Mouse (Mus musculus): ENCODE data around the gene Nmnat3. TPM values are rescaled to one million over a fixed set of nuclear protein-coding genes. Genes with fewer than 3 reads are reported as not detected.

Nmnat3 gene
- polyA plus RNA-seq, 1 experiment from 2014 or later, result 3.0 TPM

DNA sequence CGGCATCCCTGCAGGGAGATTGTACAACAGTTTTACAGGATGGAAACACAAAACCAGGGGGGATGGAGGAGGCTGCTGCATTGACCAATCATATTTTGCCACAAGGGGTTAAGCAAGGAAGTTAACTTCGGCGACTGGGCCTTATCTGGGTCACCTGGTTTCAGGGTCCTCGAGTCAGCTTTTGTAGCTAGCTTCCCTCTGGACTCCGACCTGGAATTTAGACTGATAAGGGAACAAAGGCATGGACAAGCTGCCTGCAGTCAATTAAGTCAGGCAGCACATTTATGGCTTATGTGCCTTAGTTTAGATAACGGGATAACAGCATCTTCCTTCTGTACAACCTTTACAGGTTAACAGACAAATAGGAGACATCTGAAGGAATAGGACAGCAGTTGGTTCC is 65.1 kb downstream of the Nmnat3 start:
- no peaks in the 10 kb centered on the region for H3K27me3 ChIP-seq (ENCODE audit: control insufficient read depth, insufficient read depth, low read length)
- no peak overlapping the region for H3K4me2 ChIP-seq (ENCODE audit: low read depth, low read length)
- H3K4me1 ChIP-seq (ENCODE audit: control insufficient read depth, insufficient read depth, low read length), result no peaks in the 10 kb centered on the region
- H3K9me3 ChIP-seq (replicated peaks; ENCODE audit: control insufficient read depth, low read length), result no peaks in the 10 kb centered on the region
- H3K36me3 ChIP-seq (replicated peaks; ENCODE audit: control insufficient read depth, insufficient read depth, low read depth, low read length), result no peaks in the 10 kb centered on the region
- no peak overlapping the region for H3K4me3 ChIP-seq (ENCODE audit: low read depth, low read length)
- 83% methylated on average over 6 of the region's 6 CpGs for WGBS
- ATAC-seq (replicated peaks; ENCODE audit: insufficient number of reproducible peaks, low FRiP score, low TSS enrichment, low read depth) (no peak), DNase-seq (ENCODE audit: low spot score) (no peak)
- H3K27ac ChIP-seq (replicated peaks; ENCODE audit: low read depth, low read length), result no peak overlapping the region
- no peak overlapping the region for H3K9ac ChIP-seq (replicated peaks; ENCODE audit: low read length)

DNA sequence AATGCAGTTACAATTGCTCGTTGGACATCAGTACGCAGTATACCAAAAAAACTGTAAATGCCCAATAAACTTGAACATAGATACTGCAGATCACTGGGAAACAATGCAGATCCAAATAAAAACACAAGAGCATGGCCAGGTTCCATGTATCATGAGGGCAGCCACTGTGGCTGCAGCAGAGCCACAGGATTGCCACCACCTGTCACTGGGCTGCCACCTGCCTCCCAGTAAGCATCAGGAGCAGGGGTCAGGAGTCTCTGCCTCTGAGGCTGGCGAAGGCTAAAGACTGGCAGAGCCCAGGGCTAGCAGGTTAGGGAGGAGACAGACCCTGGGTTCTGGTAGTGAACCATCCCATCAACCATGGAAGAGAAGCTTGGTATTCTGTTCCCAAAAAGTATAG is 67.7 kb downstream of the Nmnat3 start:
- H3K9ac ChIP-seq (replicated peaks; ENCODE audit: low read length), result no peak overlapping the region
- no peak for ATAC-seq (replicated peaks; ENCODE audit: insufficient number of reproducible peaks, low FRiP score, low TSS enrichment, low read depth)
- H3K4me1 ChIP-seq (ENCODE audit: control insufficient read depth, insufficient read depth, low read length), result no peaks in the 10 kb centered on the region
- H3K4me2 ChIP-seq (ENCODE audit: low read depth, low read length), result no peak overlapping the region
- 83% methylated on average over 3 of the region's 3 CpGs for WGBS
- H3K27me3 ChIP-seq (ENCODE audit: control insufficient read depth, insufficient read depth, low read length), result no peaks in the 10 kb centered on the region
- no peaks in the 10 kb centered on the region for H3K9me3 ChIP-seq (replicated peaks; ENCODE audit: control insufficient read depth, low read length)
- no peak overlapping the region for H3K4me3 ChIP-seq (ENCODE audit: low read depth, low read length)
- no peak for DNase-seq (ENCODE audit: low spot score)
- H3K27ac ChIP-seq (replicated peaks; ENCODE audit: low read depth, low read length), result no peak overlapping the region
- H3K36me3 ChIP-seq (replicated peaks; ENCODE audit: control insufficient read depth, insufficient read depth, low read depth, low read length), result no peaks in the 10 kb centered on the region

DNA sequence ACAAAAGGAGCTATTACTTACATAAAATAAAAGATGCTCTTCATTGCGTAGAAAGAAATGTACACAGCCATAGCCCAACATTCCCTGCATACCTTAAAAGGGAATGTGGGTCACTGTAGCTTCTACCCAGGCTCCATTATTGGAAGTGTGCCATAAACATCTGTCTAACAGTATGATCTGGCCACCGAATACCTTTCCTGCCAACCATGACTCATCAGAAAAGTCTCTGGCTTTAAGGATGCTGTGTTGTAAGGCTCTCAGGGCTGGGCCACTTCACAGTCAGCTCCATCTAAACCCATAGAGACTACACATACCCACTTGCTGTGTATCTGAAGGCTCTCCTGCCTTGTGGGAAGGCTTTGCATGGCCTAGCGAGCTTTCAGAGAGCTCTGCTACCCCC is 73.8 kb downstream of the Nmnat3 start:
- no peak overlapping the region for H3K9ac ChIP-seq (replicated peaks; ENCODE audit: low read length)
- no peaks in the 10 kb centered on the region for H3K36me3 ChIP-seq (replicated peaks; ENCODE audit: control insufficient read depth, insufficient read depth, low read depth, low read length)
- no peaks in the 10 kb centered on the region for H3K27me3 ChIP-seq (ENCODE audit: control insufficient read depth, insufficient read depth, low read length)
- WGBS, result 80% methylated on average over 3 of the region's 3 CpGs
- no peak overlapping the region for H3K27ac ChIP-seq (replicated peaks; ENCODE audit: low read depth, low read length)
- no peaks in the 10 kb centered on the region for H3K9me3 ChIP-seq (replicated peaks; ENCODE audit: control insufficient read depth, low read length)
- ATAC-seq (replicated peaks; ENCODE audit: insufficient number of reproducible peaks, low FRiP score, low TSS enrichment, low read depth), result no peak
- no peaks in the 10 kb centered on the region for H3K4me1 ChIP-seq (ENCODE audit: control insufficient read depth, insufficient read depth, low read length)
- no peak for DNase-seq (ENCODE audit: low spot score)
- H3K4me3 ChIP-seq (ENCODE audit: low read depth, low read length), result no peak overlapping the region
- H3K4me2 ChIP-seq (ENCODE audit: low read depth, low read length), result no peak overlapping the region

- Histone ChIP-seq H3K36me3 (replicated peaks; ENCODE audit: control insufficient read depth, insufficient read depth, low read depth, low read length) (no peaks in the 10 kb centered on the region), H3K4me3 (ENCODE audit: low read depth, low read length) (no peak overlapping the region), H3K9ac (replicated peaks; ENCODE audit: low read length) (no peak overlapping the region), H3K4me1 (ENCODE audit: control insufficient read depth, insufficient read depth, low read length) (no peaks in the 10 kb centered on the region), H3K9me3 (replicated peaks; ENCODE audit: control insufficient read depth, low read length) (no peaks in the 10 kb centered on the region), H3K4me2 (ENCODE audit: low read depth, low read length) (no peak overlapping the region), H3K27me3 (ENCODE audit: control insufficient read depth, insufficient read depth, low read length) (no peaks in the 10 kb centered on the region), H3K27ac (replicated peaks; ENCODE audit: low read depth, low read length) (no peak overlapping the region)
- no peak for DNase-seq (ENCODE audit: low spot score)
- no peak for ATAC-seq (replicated peaks; ENCODE audit: insufficient number of reproducible peaks, low FRiP score, low TSS enrichment, low read depth)
- 88% methylated on average over 8 of the region's 8 CpGs for WGBS
These were observed 78.8 kb downstream of the Nmnat3 start for GRCm38 (mm10) chr9:98366075-98366474.

GRCm38 (mm10) chr9:98367333-98367962 is 80.2 kb downstream of the Nmnat3 start:
- Histone ChIP-seq H3K27me3 (ENCODE audit: control insufficient read depth, insufficient read depth, low read length) (no peaks in the 10 kb centered on the region), H3K27ac (replicated peaks; ENCODE audit: low read depth, low read length) (no peak overlapping the region), H3K4me1 (ENCODE audit: control insufficient read depth, insufficient read depth, low read length) (no peaks in the 10 kb centered on the region), H3K9me3 (replicated peaks; ENCODE audit: control insufficient read depth, low read length) (no peaks in the 10 kb centered on the region), H3K9ac (replicated peaks; ENCODE audit: low read length) (no peak overlapping the region), H3K4me2 (ENCODE audit: low read depth, low read length) (no peak overlapping the region), H3K36me3 (replicated peaks; ENCODE audit: control insufficient read depth, insufficient read depth, low read depth, low read length) (no peaks in the 10 kb centered on the region), H3K4me3 (ENCODE audit: low read depth, low read length) (no peak overlapping the region)
- no peak for DNase-seq (ENCODE audit: low spot score)
- ATAC-seq (replicated peaks; ENCODE audit: insufficient number of reproducible peaks, low FRiP score, low TSS enrichment, low read depth), result no peak
- WGBS, result 90% methylated on average over 13 of the region's 13 CpGs

DNA sequence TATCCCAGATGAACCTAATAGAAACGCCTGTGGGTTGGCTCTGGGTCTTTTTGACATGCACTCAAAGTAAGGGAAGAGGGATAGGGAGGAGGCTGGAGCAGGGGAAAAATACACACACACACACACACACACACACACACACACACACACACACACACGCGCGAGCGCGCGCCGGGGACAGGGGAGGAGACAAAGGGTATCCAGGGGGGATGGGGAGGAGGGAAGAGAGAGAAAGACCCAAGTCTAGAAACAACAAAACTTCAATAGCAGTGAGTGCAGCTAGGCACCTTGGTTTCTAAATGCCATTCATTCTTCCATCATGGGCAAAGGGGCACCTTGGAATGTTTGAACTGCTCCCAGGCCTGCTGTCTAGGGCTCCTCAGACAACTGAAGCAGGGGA is 82.5 kb downstream of the Nmnat3 start:
- Histone ChIP-seq H3K4me1 (ENCODE audit: control insufficient read depth, insufficient read depth, low read length) (no peaks in the 10 kb centered on the region), H3K4me2 (ENCODE audit: low read depth, low read length) (no peak overlapping the region), H3K9me3 (replicated peaks; ENCODE audit: control insufficient read depth, low read length) (no peaks in the 10 kb centered on the region), H3K4me3 (ENCODE audit: low read depth, low read length) (no peak overlapping the region), H3K27ac (replicated peaks; ENCODE audit: low read depth, low read length) (no peak overlapping the region), H3K9ac (replicated peaks; ENCODE audit: low read length) (no peak overlapping the region), H3K27me3 (ENCODE audit: control insufficient read depth, insufficient read depth, low read length) (no peaks in the 10 kb centered on the region), H3K36me3 (replicated peaks; ENCODE audit: control insufficient read depth, insufficient read depth, low read depth, low read length) (no peaks in the 10 kb centered on the region)
- no peak for DNase-seq (ENCODE audit: low spot score)
- no peak for ATAC-seq (replicated peaks; ENCODE audit: insufficient number of reproducible peaks, low FRiP score, low TSS enrichment, low read depth)
- WGBS, result 49% methylated on average over 8 of the region's 8 CpGs

DNA sequence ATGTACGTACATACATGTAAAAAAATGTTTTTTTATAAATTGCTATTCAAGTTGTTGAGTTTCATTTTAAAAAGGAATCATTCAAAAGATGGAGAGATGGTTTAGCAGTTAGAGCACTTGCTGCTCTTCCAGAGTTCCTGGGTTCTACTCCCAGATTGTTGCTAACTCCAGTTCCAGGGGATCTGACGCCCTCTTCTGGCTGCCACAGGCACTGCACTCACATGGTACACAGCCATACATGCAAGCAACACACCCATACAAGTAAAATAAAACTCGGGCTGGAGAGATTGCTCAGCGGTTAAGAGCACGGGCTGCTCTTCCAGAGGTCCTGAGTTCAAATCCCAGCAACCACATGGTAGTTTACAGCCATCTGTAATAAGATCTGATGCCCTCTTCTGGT is 86.1 kb downstream of the Nmnat3 start:
- no peak for ATAC-seq (replicated peaks; ENCODE audit: insufficient number of reproducible peaks, low FRiP score, low TSS enrichment, low read depth)
- no peak for DNase-seq (ENCODE audit: low spot score)
- Histone ChIP-seq H3K27me3 (ENCODE audit: control insufficient read depth, insufficient read depth, low read length) (no peaks in the 10 kb centered on the region), H3K4me1 (ENCODE audit: control insufficient read depth, insufficient read depth, low read length) (no peaks in the 10 kb centered on the region), H3K9ac (replicated peaks; ENCODE audit: low read length) (no peak overlapping the region), H3K9me3 (replicated peaks; ENCODE audit: control insufficient read depth, low read length) (no peaks in the 10 kb centered on the region), H3K4me3 (ENCODE audit: low read depth, low read length) (no peak overlapping the region), H3K36me3 (replicated peaks; ENCODE audit: control insufficient read depth, insufficient read depth, low read depth, low read length) (no peaks in the 10 kb centered on the region), H3K4me2 (ENCODE audit: low read depth, low read length) (no peak overlapping the region), H3K27ac (replicated peaks; ENCODE audit: low read depth, low read length) (no peak overlapping the region)
- 90% methylated on average over 5 of the region's 5 CpGs for WGBS

DNA sequence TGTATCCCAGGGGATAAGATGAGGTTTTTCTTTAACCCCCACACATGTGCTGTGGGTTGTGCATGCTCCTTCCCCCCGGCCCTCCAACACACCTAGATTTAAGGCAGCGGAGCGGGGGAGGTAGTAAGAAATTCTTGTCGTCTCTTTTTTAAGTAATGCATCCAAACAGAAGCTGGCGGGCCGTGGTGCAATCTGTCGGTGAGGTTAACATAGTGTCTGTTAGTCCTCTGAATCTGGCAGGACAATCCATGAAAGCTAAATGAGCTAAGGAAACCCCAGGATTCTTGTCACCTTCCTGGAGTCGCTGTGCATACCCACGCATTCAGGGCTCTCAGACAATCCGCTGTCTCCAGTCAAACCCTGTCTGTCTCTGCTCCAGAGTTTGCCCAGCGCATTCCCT is 87.7 kb downstream of the Nmnat3 start:
- no peaks in the 10 kb centered on the region for H3K4me1 ChIP-seq (ENCODE audit: control insufficient read depth, insufficient read depth, low read length)
- no peak for ATAC-seq (replicated peaks; ENCODE audit: insufficient number of reproducible peaks, low FRiP score, low TSS enrichment, low read depth)
- no peaks in the 10 kb centered on the region for H3K9me3 ChIP-seq (replicated peaks; ENCODE audit: control insufficient read depth, low read length)
- H3K27ac ChIP-seq (replicated peaks; ENCODE audit: low read depth, low read length), result no peak overlapping the region
- H3K36me3 ChIP-seq (replicated peaks; ENCODE audit: control insufficient read depth, insufficient read depth, low read depth, low read length), result no peaks in the 10 kb centered on the region
- H3K9ac ChIP-seq (replicated peaks; ENCODE audit: low read length), result no peak overlapping the region
- no peaks in the 10 kb centered on the region for H3K27me3 ChIP-seq (ENCODE audit: control insufficient read depth, insufficient read depth, low read length)
- no peak overlapping the region for H3K4me3 ChIP-seq (ENCODE audit: low read depth, low read length)
- WGBS, result 74% methylated on average over 11 of the region's 11 CpGs
- H3K4me2 ChIP-seq (ENCODE audit: low read depth, low read length), result no peak overlapping the region
- DNase-seq (ENCODE audit: low spot score), result no peak
